Mouse (Mus musculus): ENCODE measurements at regions not wholly inside any gene's neighbourhood (a gene's known extent, or its start where the extent isn't known, plus 50 kb on each side); places are given as distances from the start of the nearest gene placed in this dataset.

- intact Hi-C loops (cut with DNase I): no loop called here
- Histone ChIP-seq H3K27ac (no peak overlapping the region), H3K4me3 (no peak overlapping the region)
- TF ChIP-seq CTCF (IDR thresholded peaks at IDR 0.05): no peak
- no peak for DNase-seq
Observed at GRCm38 (mm10) chr6:60217840-60218239, 611.8 kb downstream of the Snca start.

- intact Hi-C loops (cut with DNase I): no loop called here
- TF ChIP-seq CTCF (IDR thresholded peaks at IDR 0.05): peak; percentile 31; the same call in 1 of the 2 replicates
- no peak for DNase-seq
- no peak overlapping the region for H3K27ac ChIP-seq
- H3K4me3 ChIP-seq: no peak overlapping the region
Observed at GRCm38 (mm10) chr6:60201548-60201947, 628.1 kb downstream of the Snca start.

All from gastrocnemius, adult 2 months (tissue).